Mouse (Mus musculus): ENCODE measurements around the gene Ccer2.

The Ccer2 gene

GRCm38 (mm10) chr7:28790066-28790806, 34.3 kb downstream of the Ccer2 start:
- DNase-seq (ENCODE audit: low read depth, low spot score), result no peak

GRCm38 (mm10) chr7:28791706-28792105, 35.7 kb downstream of the Ccer2 start:
- DNase-seq (ENCODE audit: low read depth, low spot score), result peak; percentile 35

DNA sequence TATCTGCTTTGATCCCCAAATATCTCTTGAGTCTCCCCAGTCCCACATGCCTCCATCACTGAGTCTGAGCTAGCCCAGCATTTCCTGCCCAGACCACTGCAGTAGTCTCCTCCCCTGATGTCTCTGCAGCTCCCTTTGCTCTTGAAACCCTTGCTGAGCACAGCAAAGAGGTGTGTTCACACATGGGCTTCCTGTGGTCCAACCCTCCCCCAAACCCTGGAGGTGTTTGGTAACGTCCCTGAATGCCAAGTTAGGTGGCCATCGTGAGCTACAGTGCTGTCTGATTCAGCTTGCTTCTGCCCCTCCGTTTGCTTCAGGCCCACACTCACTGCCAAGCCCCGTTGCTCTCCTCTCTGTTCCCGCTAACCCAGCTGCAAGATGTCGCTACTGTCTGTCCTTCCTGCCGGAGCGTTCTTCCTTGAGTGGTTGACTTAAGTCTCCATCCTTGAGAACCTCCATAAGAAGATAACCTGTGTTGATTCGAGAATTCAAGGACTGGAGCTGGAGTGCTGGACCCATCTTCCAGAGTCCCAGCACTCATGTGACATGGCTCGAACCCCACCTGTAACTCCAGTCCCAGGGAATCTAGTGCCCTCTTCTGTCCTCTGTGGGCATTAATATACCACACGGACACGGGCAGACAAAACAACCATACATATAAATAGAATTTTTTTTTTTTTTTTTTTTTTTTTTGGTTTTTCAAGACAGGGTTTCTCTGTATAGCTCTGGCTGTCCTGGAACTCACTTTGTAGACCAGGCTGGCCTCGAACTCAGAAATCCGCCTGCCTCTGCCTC, 36.6 kb downstream of the Ccer2 start:
- no peak for DNase-seq (ENCODE audit: low read depth, low spot score)

DNA sequence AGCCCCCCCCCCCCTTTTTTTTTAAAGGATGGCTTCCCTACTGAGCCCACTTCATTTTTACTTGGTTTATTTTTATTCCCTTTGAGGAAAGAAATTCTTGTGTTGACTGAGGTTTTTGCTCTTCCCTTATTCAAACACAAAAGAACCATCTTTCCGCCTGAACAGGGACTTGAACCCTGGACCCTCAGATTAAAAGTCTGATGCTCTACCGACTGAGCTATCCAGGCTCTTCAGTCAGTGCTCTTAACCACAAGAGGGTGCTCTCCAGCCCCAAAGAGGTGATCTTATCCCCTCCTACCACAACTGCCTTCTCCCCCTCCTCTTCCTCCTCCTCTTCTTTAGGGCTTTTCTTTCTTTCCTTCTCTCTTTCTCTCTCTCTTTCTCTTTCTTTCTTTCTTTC, 37.9 kb downstream of the Ccer2 start:
- no peak for DNase-seq (ENCODE audit: low read depth, low spot score)

DNA sequence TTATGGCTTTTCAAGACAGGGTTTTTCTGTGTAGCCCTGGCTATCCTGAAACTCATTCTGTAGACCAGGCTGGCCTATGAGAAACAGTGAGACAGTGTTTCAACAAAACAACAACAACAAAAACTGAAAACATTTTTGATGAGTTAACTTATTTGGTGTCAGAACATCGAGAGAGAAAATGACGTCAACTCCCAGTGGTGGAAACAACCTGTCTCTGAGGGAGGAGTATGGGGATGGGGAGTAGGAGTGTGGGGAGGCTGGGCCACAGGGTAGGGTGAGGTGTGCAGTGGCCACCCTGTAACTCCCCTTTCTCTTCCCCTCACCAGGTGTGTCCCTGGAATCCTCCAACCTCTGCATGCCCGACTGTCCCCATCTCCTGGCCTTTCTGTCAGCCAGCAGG, 38.5 kb downstream of the Ccer2 start:
- no peak for DNase-seq (ENCODE audit: low read depth, low spot score)

- DNase-seq (ENCODE audit: low read depth, low spot score), result no peak
These were observed 39.9 kb downstream of the Ccer2 start for GRCm38 (mm10) chr7:28795832-28796231.

GRCm38 (mm10) chr7:28796562-28796975, 40.6 kb downstream of the Ccer2 start:
- DNase-seq (ENCODE audit: low read depth, low spot score), result peak; percentile 76

DNA sequence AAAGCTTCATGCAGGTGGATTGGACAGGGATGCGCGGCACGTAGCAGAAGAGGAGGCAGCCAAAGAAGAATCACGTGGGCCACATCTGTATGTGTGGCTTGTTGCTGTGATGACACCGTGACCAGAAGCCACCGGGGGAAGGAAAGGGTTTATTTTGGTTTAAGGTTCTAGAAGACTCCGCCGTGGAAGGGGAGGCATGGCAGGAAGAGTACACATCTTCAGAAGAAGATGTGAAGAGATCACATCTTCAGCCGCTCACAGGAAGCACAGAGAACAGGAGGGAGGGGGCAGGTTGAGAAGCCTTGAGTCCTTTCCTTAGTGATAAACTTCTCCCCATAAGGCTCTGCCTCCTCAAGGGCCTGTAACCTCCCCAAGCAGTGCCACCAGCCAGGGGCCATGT, 44.0 kb downstream of the Ccer2 start:
- DNase-seq (ENCODE audit: low read depth, low spot score), result no peak

GRCm38 (mm10) chr7:28801451-28801850, 45.5 kb downstream of the Ccer2 start:
- no peak for DNase-seq (ENCODE audit: low read depth, low spot score)

GRCm38 (mm10) chr7:28801901-28802670, 46.1 kb downstream of the Ccer2 start:
- peak; percentile 65 for DNase-seq (ENCODE audit: low read depth, low spot score)

- DNase-seq (ENCODE audit: low read depth, low spot score), result no peak
These were observed 47.0 kb downstream of the Ccer2 start for GRCm38 (mm10) chr7:28802846-28803588.

GRCm38 (mm10) chr7:28803756-28804155, 47.8 kb downstream of the Ccer2 start:
- DNase-seq (ENCODE audit: low read depth, low spot score), result no peak

- no peak for DNase-seq (ENCODE audit: low read depth, low spot score)
These were observed 50.9 kb downstream of the Ccer2 start for GRCm38 (mm10) chr7:28806869-28807268.

GRCm38 (mm10) chr7:28807641-28808220, 51.8 kb downstream of the Ccer2 start:
- no peak for DNase-seq (ENCODE audit: low read depth, low spot score)

DNA sequence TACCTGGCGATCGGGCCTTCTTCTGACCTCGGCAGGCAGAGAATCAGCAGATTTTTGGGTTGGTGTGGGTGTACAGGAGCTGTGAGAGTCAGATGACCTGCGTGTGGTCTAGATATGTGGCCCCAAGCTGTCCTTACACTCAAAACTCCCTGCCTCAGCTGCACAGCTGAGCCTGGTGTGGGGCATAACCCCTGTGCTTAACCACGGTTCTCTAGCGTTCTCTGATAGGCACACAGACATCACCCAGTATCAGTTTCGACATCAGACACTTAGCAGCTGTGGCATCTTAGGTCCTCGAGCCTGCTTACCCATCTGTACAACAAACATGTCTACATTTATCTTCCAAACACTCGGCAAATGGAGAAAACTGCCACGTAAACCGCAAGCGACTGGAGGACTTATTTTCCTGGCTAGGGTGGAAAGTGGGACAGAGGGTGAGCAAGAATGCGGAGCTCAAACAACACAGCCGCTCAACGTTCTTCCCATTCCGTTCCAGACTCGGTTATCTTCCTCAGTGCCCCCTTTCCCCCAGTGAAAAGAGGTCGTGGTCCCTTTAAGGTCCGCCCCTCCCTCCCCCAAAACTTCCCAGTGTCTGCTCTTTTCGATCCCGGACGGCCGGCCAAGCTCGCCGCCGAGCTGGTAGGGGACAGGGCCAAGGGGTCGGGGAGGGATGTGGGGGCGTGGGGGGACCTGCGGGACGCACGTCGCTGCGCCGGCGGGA, 52.4 kb downstream of the Ccer2 start, which contains the start of gene Hnrnpl:
Hnrnpl (plus strand) TSS at position 321 of the 721 bp plus-strand sequence.
- no peak for DNase-seq (ENCODE audit: low read depth, low spot score)
